Mouse (Mus musculus) heart, adult 2 months (tissue): ENCODE data around the gene Adad2.

Experiments
- CTCF ChIP-seq: fragments of 200-600 bp; IDR thresholded peaks from 2 replicates; pipeline ENCODE4 v1.8.1; 2022; ENCODE audit warnings: antibody characterized with exemption, mild to moderate bottlenecking, moderate library complexity
- POLR2A ChIP-seq: fragments of 200-500 bp; IDR thresholded peaks from 2 replicates; pipeline ENCODE4 v1.6.1; 2011; ENCODE audit warnings: mild to moderate bottlenecking, low read depth, low read length, control low read depth; ENCODE audit not compliant: insufficient read depth

DNA sequence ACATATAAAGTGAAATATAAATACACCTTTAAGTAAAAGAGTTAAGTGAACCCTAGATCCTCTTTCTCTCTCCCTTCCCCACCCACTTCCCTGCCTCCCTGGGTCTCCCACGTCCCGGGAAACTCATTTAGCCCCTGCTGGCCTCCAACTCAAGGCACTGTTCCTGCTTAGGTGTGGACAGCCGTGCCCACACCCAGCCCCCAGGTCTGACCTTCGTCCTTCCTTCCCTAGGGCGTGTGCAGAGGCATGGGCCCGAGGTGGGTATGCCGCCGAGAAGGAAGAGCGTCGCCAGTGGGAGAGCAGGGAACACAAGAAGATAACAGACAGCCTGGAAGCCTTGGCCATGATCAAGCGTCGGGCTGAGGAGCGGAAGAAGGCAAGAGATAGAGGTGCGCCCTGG, 22.2 kb upstream of the Adad2 start:
- TF ChIP-seq CTCF = no peak
- no peak for TF ChIP-seq POLR2A
